Mouse (Mus musculus) CH12.LX (cell line): Measurements from ENCODE around the gene Barx2. TPM values are rescaled to one million over a fixed set of nuclear protein-coding genes. Genes with fewer than 3 reads are reported as not detected.

Source experiments
- DNase-seq: peaks from one replicate; pipeline ENCODE4 v3.0.0-alpha.2; 2013; ENCODE audit errors: extremely low read depth
- H3K27ac ChIP-seq: 2 replicates; pipeline ENCODE4 v1.5.1; 2012; ENCODE audit warnings: low read depth, mild to moderate bottlenecking, control low read depth, moderate library complexity; ENCODE audit not compliant: insufficient read depth
- H3K27me3 ChIP-seq: replicated peaks from 2 replicates; pipeline ENCODE3; 2012; ENCODE audit warnings: inconsistent platforms
- H3K36me3 ChIP-seq, 2 experiments: replicated peaks in 1 of 2; 2 replicates each; pipeline versions ENCODE3 to v1.6.1; 2012; ENCODE audit warnings: inconsistent platforms in 1 of 2, low read length in 1 of 2, mild to moderate bottlenecking in 1 of 2, mixed read lengths in 1 of 2, moderate library complexity in 1 of 2; ENCODE audit not compliant: control insufficient read depth in 1 of 2, insufficient read depth in 1 of 2
- H3K4me1 ChIP-seq, 2 experiments: 2 replicates each; pipeline ENCODE4 v1.6.1; 2012; ENCODE audit warnings: inconsistent platforms in 1 of 2, moderate library complexity in 1 of 2; ENCODE audit not compliant: insufficient read depth in 2 of 2, control insufficient read depth in 1 of 2
- H3K4me2 ChIP-seq: 2 replicates; pipeline ENCODE4 v1.6.1; 2012; ENCODE audit warnings: low read depth, mild to moderate bottlenecking, control low read depth; ENCODE audit not compliant: poor library complexity, insufficient read depth, severe bottlenecking
- H3K4me3 ChIP-seq, 3 experiments: fragments of 150-350 bp in 1 of 3; sonication (generic) in 1 of 3; replicated peaks in 1 of 3; 2 replicates each; pipeline versions ENCODE3 to v1.5.1; 2011 to 2012; ENCODE audit warnings: low read depth in 2 of 3, low read length in 2 of 3, mild to moderate bottlenecking in 2 of 3, moderate library complexity in 2 of 3, control low read depth in 1 of 3, improper control_type of control experiment in 1 of 3, inconsistent platforms in 1 of 3, mixed read lengths in 1 of 3; ENCODE audit not compliant: poor library complexity in 1 of 3
- H3K79me2 ChIP-seq: replicated peaks from 2 replicates; pipeline ENCODE4 v1.6.1; 2012; ENCODE audit warnings: mild to moderate bottlenecking, moderate library complexity; ENCODE audit not compliant: control insufficient read depth, poor library complexity, insufficient read depth, severe bottlenecking; ENCODE audit errors: extremely low read depth
- H3K9ac ChIP-seq: 2 replicates; pipeline ENCODE4 v1.6.1; 2012; ENCODE audit warnings: low read depth, mild to moderate bottlenecking, control low read depth, moderate library complexity; ENCODE audit not compliant: insufficient read depth
- H3K9me3 ChIP-seq: replicated peaks from 2 replicates; pipeline ENCODE3; 2012; ENCODE audit warnings: low read length, inconsistent platforms, mixed read lengths
- BHLHE40 ChIP-seq: IDR thresholded peaks from 2 replicates; pipeline ENCODE4 v1.6.1; 2011; ENCODE audit warnings: mild to moderate bottlenecking, low read depth, low read length, improper control_type of control experiment
- CHD1 ChIP-seq: IDR thresholded peaks from 2 replicates; pipeline ENCODE4 v1.6.1; 2012; ENCODE audit warnings: low read depth, low read length, improper control_type of control experiment, inconsistent platforms
- CHD2 ChIP-seq: IDR thresholded peaks from 2 replicates; pipeline ENCODE4 v1.6.1; 2011; ENCODE audit warnings: low read length, improper control_type of control experiment
- CTCF ChIP-seq, 2 experiments: IDR thresholded peaks in 1 of 2; conservative IDR thresholded peaks in 1 of 2; 2 replicates each; pipeline ENCODE4 v1.5.1; 2011 to 2012; ENCODE audit warnings: low read depth in 2 of 2, low read length in 2 of 2, improper control_type of control experiment in 1 of 2, inconsistent platforms in 1 of 2, mild to moderate bottlenecking in 1 of 2, moderate library complexity in 1 of 2
- E2F4 ChIP-seq: IDR thresholded peaks from 2 replicates; pipeline ENCODE4 v1.6.1; 2011; ENCODE audit warnings: low read depth, low read length, improper control_type of control experiment; ENCODE audit not compliant: insufficient replicate concordance
- ELF1 ChIP-seq: IDR thresholded peaks from 2 replicates; pipeline ENCODE4 v1.6.1; 2014; ENCODE audit warnings: low read depth, mild to moderate bottlenecking, inconsistent platforms, low read length, improper control_type of control experiment
- EP300 ChIP-seq: IDR thresholded peaks from 2 replicates; pipeline ENCODE4 v1.6.1; 2011; ENCODE audit warnings: low read length, improper control_type of control experiment
- ETS1 ChIP-seq: conservative IDR thresholded peaks from 2 replicates; pipeline ENCODE4 v1.6.1; 2012; ENCODE audit warnings: low read depth, mild to moderate bottlenecking, inconsistent platforms, low read length, improper control_type of control experiment, moderate library complexity
- GABPA ChIP-seq: IDR thresholded peaks from 2 replicates; pipeline ENCODE4 v1.6.1; 2012; ENCODE audit warnings: low read depth, low read length, improper control_type of control experiment, inconsistent platforms; ENCODE audit not compliant: insufficient replicate concordance
- HCFC1 ChIP-seq: IDR thresholded peaks from 2 replicates; pipeline ENCODE4 v1.6.1; 2012; ENCODE audit warnings: low read depth, mild to moderate bottlenecking, inconsistent platforms, low read length, improper control_type of control experiment
- JUN ChIP-seq: IDR thresholded peaks from 2 replicates; pipeline ENCODE4 v1.6.1; 2011; ENCODE audit warnings: low read depth, mild to moderate bottlenecking, low read length, improper control_type of control experiment, moderate library complexity; ENCODE audit not compliant: insufficient read depth
- JUND ChIP-seq: conservative IDR thresholded peaks from 2 replicates; pipeline ENCODE4 v1.6.1; 2011; ENCODE audit warnings: low read depth, low read length, improper control_type of control experiment
- MAFK ChIP-seq: IDR thresholded peaks from 2 replicates; pipeline ENCODE4 v1.6.1; 2011; ENCODE audit warnings: low read length, improper control_type of control experiment; ENCODE audit not compliant: insufficient replicate concordance
- MAX ChIP-seq: IDR thresholded peaks from 2 replicates; pipeline ENCODE4 v1.6.1; 2011; ENCODE audit warnings: low read length, improper control_type of control experiment
- MAZ ChIP-seq: IDR thresholded peaks from 2 replicates; pipeline ENCODE4 v1.6.1; 2012; ENCODE audit warnings: low read depth, mild to moderate bottlenecking, inconsistent platforms, low read length, improper control_type of control experiment, moderate library complexity
- MXI1 ChIP-seq: IDR thresholded peaks from 2 replicates; pipeline ENCODE4 v1.6.1; 2011; ENCODE audit warnings: mild to moderate bottlenecking, low read depth, low read length, improper control_type of control experiment
- MYC ChIP-seq: IDR thresholded peaks from 2 replicates; pipeline ENCODE4 v1.6.1; 2011; ENCODE audit warnings: low read depth, mild to moderate bottlenecking, improper control_type of control experiment, low read length
- NELFE ChIP-seq: IDR thresholded peaks from 2 replicates; pipeline ENCODE4 v1.6.1; 2011; ENCODE audit warnings: low read depth, low read length, improper control_type of control experiment
- POLR2A ChIP-seq: IDR thresholded peaks from 2 replicates; pipeline ENCODE4 v1.6.1; 2011; ENCODE audit warnings: low read depth, mild to moderate bottlenecking, improper control_type of control experiment, low read length
- POLR2AphosphoS2 ChIP-seq: IDR thresholded peaks from 2 replicates; pipeline ENCODE4 v1.6.1; 2011; ENCODE audit warnings: low read depth, low read length, improper control_type of control experiment
- RAD21 ChIP-seq: IDR thresholded peaks from 2 replicates; pipeline ENCODE4 v1.6.1; 2011; ENCODE audit warnings: low read depth, mild to moderate bottlenecking, low read length, improper control_type of control experiment, moderate library complexity
- RCOR1 ChIP-seq: conservative IDR thresholded peaks from 2 replicates; pipeline ENCODE4 v1.6.1; 2012; ENCODE audit warnings: low read depth, mild to moderate bottlenecking, inconsistent platforms, low read length, improper control_type of control experiment
- SIN3A ChIP-seq: IDR thresholded peaks from 2 replicates; pipeline ENCODE4 v1.6.1; 2012; ENCODE audit warnings: low read length, improper control_type of control experiment, inconsistent platforms
- SMC3 ChIP-seq: IDR thresholded peaks from 2 replicates; pipeline ENCODE4 v1.6.1; 2011; ENCODE audit warnings: low read depth, low read length, improper control_type of control experiment
- UBTF ChIP-seq: IDR thresholded peaks from 2 replicates; pipeline ENCODE4 v1.6.1; 2012; ENCODE audit warnings: low read depth, mild to moderate bottlenecking, inconsistent platforms, low read length, improper control_type of control experiment, moderate library complexity
- USF1 ChIP-seq: IDR thresholded peaks from 2 replicates; pipeline ENCODE4 v1.6.1; 2014; ENCODE audit warnings: low read depth, mild to moderate bottlenecking, inconsistent platforms, low read length, improper control_type of control experiment
- USF2 ChIP-seq: conservative IDR thresholded peaks from 2 replicates; pipeline ENCODE4 v1.6.1; 2011; ENCODE audit warnings: low read depth, low read length, improper control_type of control experiment
- ZC3H11A ChIP-seq: IDR thresholded peaks from 2 replicates; pipeline ENCODE4 v1.6.1; 2012; ENCODE audit warnings: low read depth, mild to moderate bottlenecking, inconsistent platforms, low read length, improper control_type of control experiment
- ZKSCAN1 ChIP-seq: IDR thresholded peaks from 2 replicates; pipeline ENCODE4 v1.6.1; 2012; ENCODE audit warnings: low read depth, inconsistent platforms, low read length, improper control_type of control experiment, borderline replicate concordance
- ZMIZ1 ChIP-seq: IDR thresholded peaks from 2 replicates; pipeline ENCODE4 v1.6.1; 2012; ENCODE audit warnings: low read depth, mild to moderate bottlenecking, inconsistent platforms, low read length, improper control_type of control experiment
- ZNF384 ChIP-seq: IDR thresholded peaks from 2 replicates; pipeline ENCODE4 v1.6.1; 2012; ENCODE audit warnings: low read depth, low read length, improper control_type of control experiment, inconsistent platforms
- dilution Hi-C: fragments of 300-500 bp; cut with MboI; formaldehyde crosslinking; loops from 2 replicates; pipeline ENCODE4 v1.14.3; 2020; ENCODE audit warnings: low sequenced_read_pairs; ENCODE audit not compliant: extremely low pct_unique_long_range_greater_than_20kb, extremely low pct_ligation_motif_present
- in situ Hi-C: fragments of 300-500 bp; cut with MboI; formaldehyde crosslinking; loops from 3 replicates; pipeline ENCODE4 v1.14.3; 2019; ENCODE audit warnings: low sequenced_read_pairs, low pct_ligation_motif_present, low pct_unique_long_range_greater_than_20kb, mixed read lengths
- polyA plus RNA-seq: library from polyadenylated mRNA; unstranded; fragments of >175 nt; gene quantifications from 2 replicates; pipeline ENCODE4 v1.2.1, GENCODE M21; 2012; ENCODE audit warnings: low read depth; ENCODE audit not compliant: insufficient read length
- total RNA-seq, 2 experiments: library from RNA; depleted of rRNA; stranded (reverse); fragments of 300-350 nt in 1 of 2; fragments of >200 nt in 1 of 2; gene quantifications; 2 replicates each; pipeline ENCODE4 v1.2.3; 2012 to 2014

Gene Barx2
- total and polyA plus RNA-seq, 3 experiments: not detected

GRCm38 (mm10) chr9:31926766-31927165 lies 13.5 kb upstream of the Barx2 start:
- in situ Hi-C loops: loop anchor here (5.0 kb wide), 1 partner anchor 369 kb away; no protein-coding TSS in a partner anchor
- Histone ChIP-seq H3K27ac (no peak overlapping the region), H3K4me1 (peaks cover 4 to 12% of the 10 kb centered on the region in 2 experiments), H3K9ac (no peak overlapping the region), H3K36me3 (no peaks in the 10 kb centered on the region), H3K4me3 (no peak overlapping the region), H3K79me2 (no peaks in the 10 kb centered on the region), H3K27me3 (no peaks in the 10 kb centered on the region), H3K9me3 (no peaks in the 10 kb centered on the region), H3K4me2 (no peak overlapping the region)
- DNase-seq: no peak
- TF ChIP-seq CHD1 (no peak), MYC (no peak), USF1 (no peak), JUND (no peak), POLR2A (no peak), E2F4 (no peak), HCFC1 (no peak)
- dilution Hi-C loops: no loop called here

GRCm38 (mm10) chr9:31925830-31926624 lies 12.8 kb upstream of the Barx2 start:
- no peaks in the 10 kb centered on the region for H3K9me3 ChIP-seq
- peak overlapping the region; percentile 52 for H3K4me2 ChIP-seq
- in situ Hi-C loops (loop anchor here (5.0 kb wide), 1 partner anchor 369 kb away; no protein-coding TSS in a partner anchor), dilution Hi-C loops (no loop called here)
- H3K27me3 ChIP-seq: no peaks in the 10 kb centered on the region
- H3K9ac ChIP-seq: no peak overlapping the region
- peak; percentile 87 for DNase-seq
- peaks cover 4 to 5% of the 10 kb centered on the region in 2 experiments for H3K4me1 ChIP-seq
- no peak overlapping the region for H3K27ac ChIP-seq
- H3K4me3 ChIP-seq: no peak overlapping the region
- H3K36me3 ChIP-seq: no peaks in the 10 kb centered on the region
- H3K79me2 ChIP-seq: no peaks in the 10 kb centered on the region
- TF ChIP-seq ZMIZ1 (no peak), ZKSCAN1 (no peak), JUN (peak; percentile 71), USF2 (no peak), E2F4 (no peak), MYC (no peak), CHD1 (no peak), BHLHE40 (0 out of 2 replicates have a peak, but pooled peaks have one; percentile 20), ZNF384 (no peak), UBTF (no peak), RAD21 (no peak; the same call in none of the 2 replicates), POLR2A (no peak), ZC3H11A (peak; percentile 58), CTCF (conservative IDR thresholded peaks at IDR 0.05 in 1 of 2, IDR thresholded peaks at IDR 0.05 in 1 of 2; ENCODE audit: low read depth in 2 of 2, low read length in 2 of 2) (peak; percentile 84 to 99), RCOR1 (no peak), NELFE (peak; percentile 58; the same call in 1 of the 2 replicates), MAFK (peak; percentile 98), MXI1 (no peak), GABPA (no peak), EP300 (peak; percentile 9; the same call in 1 of the 2 replicates), JUND (peak; percentile 77), MAZ (0 out of 2 replicates have a peak, but pooled peaks have one; percentile 49), ELF1 (peak; percentile 48), ETS1 (no peak), SIN3A (no peak), CHD2 (no peak), MAX (peak; percentile 50; the same call in 1 of the 2 replicates), SMC3 (peak; percentile 90), POLR2AphosphoS2 (no peak)
